Mouse (Mus musculus) MEL (cell line): ENCODE results near the gene Tead1. TPM values are rescaled to one million over a fixed set of nuclear protein-coding genes. Genes with fewer than 3 reads are reported as not detected.

ENCODE experiments used
- DNase-seq: peaks from one replicate; pipeline ENCODE4 v3.0.0; 2011; ENCODE audit warnings: low read depth, low spot score
- H3K27ac ChIP-seq: 2 replicates; pipeline ENCODE4 v1.5.1; 2012; ENCODE audit warnings: low read depth, mild to moderate bottlenecking, control low read depth, low read length, moderate library complexity; ENCODE audit not compliant: control insufficient read depth
- H3K27me3 ChIP-seq, 2 experiments: fragments of 150-350 bp in 1 of 2; sonication (generic) in 1 of 2; 2 replicates each; pipeline ENCODE4 v1.6.1; 2012; ENCODE audit warnings: low read length in 2 of 2, mild to moderate bottlenecking in 2 of 2, improper control_type of control experiment in 1 of 2, moderate library complexity in 1 of 2; ENCODE audit not compliant: insufficient read depth in 2 of 2, control insufficient read depth in 1 of 2
- H3K36me3 ChIP-seq, 2 experiments: 2 replicates each; pipeline ENCODE4 v1.6.1; 2012 to 2014; ENCODE audit warnings: low read length in 2 of 2, improper control_type of control experiment in 1 of 2, inconsistent platforms in 1 of 2, mild to moderate bottlenecking in 1 of 2; ENCODE audit not compliant: insufficient read depth in 2 of 2, control insufficient read depth in 1 of 2
- H3K4me1 ChIP-seq, 2 experiments: fragments of 150-350 bp in 1 of 2; sonication (generic) in 1 of 2; 2 replicates each; pipeline ENCODE4 v1.6.1; 2012; ENCODE audit warnings: low read length in 2 of 2, improper control_type of control experiment in 1 of 2, mild to moderate bottlenecking in 1 of 2; ENCODE audit not compliant: insufficient read depth in 2 of 2, control insufficient read depth in 1 of 2
- H3K4me3 ChIP-seq, 2 experiments: fragments of 150-350 bp in 1 of 2; sonication (generic) in 1 of 2; 2 replicates each; pipeline ENCODE4 v1.5.1; 2012; ENCODE audit warnings: low read depth in 2 of 2, low read length in 2 of 2, mild to moderate bottlenecking in 2 of 2, moderate library complexity in 2 of 2, control low read depth in 1 of 2, improper control_type of control experiment in 1 of 2; ENCODE audit not compliant: control insufficient read depth in 1 of 2, insufficient read depth in 1 of 2
- H3K79me2 ChIP-seq: 2 replicates; pipeline ENCODE4 v1.6.1; 2012; ENCODE audit warnings: mild to moderate bottlenecking, low read length, moderate library complexity; ENCODE audit not compliant: control insufficient read depth, poor library complexity, insufficient read depth
- H3K9ac ChIP-seq: 2 replicates; pipeline ENCODE4 v1.6.1; 2012; ENCODE audit warnings: low read depth, mild to moderate bottlenecking, control low read depth, low read length, moderate library complexity; ENCODE audit not compliant: control insufficient read depth, poor library complexity, severe bottlenecking
- H3K9me3 ChIP-seq: fragments of 150-350 bp; sonication (generic); replicated peaks from 2 replicates; pipeline ENCODE4 v1.6.1; 2012; ENCODE audit warnings: mild to moderate bottlenecking, low read length, improper control_type of control experiment, moderate library complexity; ENCODE audit not compliant: insufficient read depth
- CHD1 ChIP-seq: IDR thresholded peaks from 2 replicates; pipeline ENCODE4 v1.6.1; 2012; ENCODE audit warnings: low read depth, mild to moderate bottlenecking, inconsistent platforms, low read length, improper control_type of control experiment
- CHD2 ChIP-seq: IDR thresholded peaks from 2 replicates; pipeline ENCODE4 v1.6.1; 2011; ENCODE audit warnings: low read length, improper control_type of control experiment
- E2F4 ChIP-seq: IDR thresholded peaks from 2 replicates; pipeline ENCODE4 v1.6.1; 2011; ENCODE audit warnings: low read depth, low read length, improper control_type of control experiment, borderline replicate concordance
- ELF1 ChIP-seq: IDR thresholded peaks from 2 replicates; pipeline ENCODE4 v1.6.1; 2014; ENCODE audit warnings: low read depth, mild to moderate bottlenecking, inconsistent platforms, low read length, improper control_type of control experiment, moderate library complexity
- ETS1 ChIP-seq: IDR thresholded peaks from 2 replicates; pipeline ENCODE4 v1.6.1; 2012; ENCODE audit warnings: low read depth, mild to moderate bottlenecking, inconsistent platforms, low read length, improper control_type of control experiment, moderate library complexity
- GATA1 ChIP-seq: IDR thresholded peaks from 2 replicates; pipeline ENCODE4 v1.6.1; 2011; ENCODE audit warnings: low read depth, low read length, improper control_type of control experiment
- HCFC1 ChIP-seq: IDR thresholded peaks from 2 replicates; pipeline ENCODE4 v1.6.1; 2012; ENCODE audit warnings: low read depth, mild to moderate bottlenecking, inconsistent platforms, low read length, improper control_type of control experiment, moderate library complexity
- KAT2A ChIP-seq: conservative IDR thresholded peaks from 2 replicates; pipeline ENCODE4 v1.6.1; 2012; ENCODE audit warnings: low read depth, low read length, improper control_type of control experiment, inconsistent platforms
- MAFK ChIP-seq: IDR thresholded peaks from 2 replicates; pipeline ENCODE4 v1.6.1; 2011; ENCODE audit warnings: low read depth, mild to moderate bottlenecking, low read length, improper control_type of control experiment, borderline replicate concordance
- MAZ ChIP-seq: IDR thresholded peaks from 2 replicates; pipeline ENCODE4 v1.6.1; 2012; ENCODE audit warnings: low read depth, mild to moderate bottlenecking, inconsistent platforms, low read length, improper control_type of control experiment
- MEF2A ChIP-seq: IDR thresholded peaks from 2 replicates; pipeline ENCODE4 v1.6.1; 2014; ENCODE audit warnings: low read depth, mild to moderate bottlenecking, inconsistent platforms, low read length, improper control_type of control experiment; ENCODE audit not compliant: poor library complexity, insufficient replicate concordance, severe bottlenecking; ENCODE audit errors: extremely low read depth
- MYC ChIP-seq: IDR thresholded peaks from 2 replicates; pipeline ENCODE4 v1.6.1; 2011; ENCODE audit warnings: low read depth, mild to moderate bottlenecking, low read length, improper control_type of control experiment, moderate library complexity
- NRF1 ChIP-seq: IDR thresholded peaks from 2 replicates; pipeline ENCODE4 v1.6.1; 2014; ENCODE audit warnings: low read depth, mild to moderate bottlenecking, inconsistent platforms, low read length, improper control_type of control experiment, moderate library complexity; ENCODE audit not compliant: poor library complexity, insufficient read depth, severe bottlenecking
- POLR2A ChIP-seq, 2 experiments: IDR thresholded peaks; 2 replicates each; pipeline ENCODE4 v1.6.1; 2011 to 2012; ENCODE audit warnings: low read length in 2 of 2, mild to moderate bottlenecking in 2 of 2, control low read depth in 1 of 2, improper control_type of control experiment in 1 of 2, low read depth in 1 of 2, moderate library complexity in 1 of 2; ENCODE audit not compliant: control insufficient read depth in 1 of 2, insufficient read depth in 1 of 2, poor library complexity in 1 of 2
- RCOR1 ChIP-seq: IDR thresholded peaks from 2 replicates; pipeline ENCODE4 v1.6.1; 2012; ENCODE audit warnings: low read depth, mild to moderate bottlenecking, inconsistent platforms, low read length, improper control_type of control experiment
- SIN3A ChIP-seq: IDR thresholded peaks from 2 replicates; pipeline ENCODE4 v1.6.1; 2012; ENCODE audit warnings: low read length, improper control_type of control experiment, inconsistent platforms
- SMC3 ChIP-seq: IDR thresholded peaks from 2 replicates; pipeline ENCODE4 v1.6.1; 2011; ENCODE audit warnings: low read depth, low read length, improper control_type of control experiment
- TBP ChIP-seq: IDR thresholded peaks from 2 replicates; pipeline ENCODE4 v1.8.0; 2011; ENCODE audit warnings: low read depth, low read length, improper control_type of control experiment
- UBTF ChIP-seq: IDR thresholded peaks from 2 replicates; pipeline ENCODE4 v1.6.1; 2012; ENCODE audit warnings: low read depth, mild to moderate bottlenecking, inconsistent platforms, low read length, improper control_type of control experiment, moderate library complexity, borderline replicate concordance; ENCODE audit not compliant: insufficient read depth
- USF1 ChIP-seq: IDR thresholded peaks from 2 replicates; pipeline ENCODE4 v1.6.1; 2014; ENCODE audit warnings: low read depth, mild to moderate bottlenecking, inconsistent platforms, low read length, improper control_type of control experiment, moderate library complexity
- polyA plus RNA-seq, 2 experiments: library from polyadenylated mRNA; stranded (reverse) in 1 of 2; unstranded in 1 of 2; fragments of >175 nt in 1 of 2; fragments of >200 nt in 1 of 2; gene quantifications; 2 replicates each; pipeline versions ENCODE4 v1.2.1 to v1.2.4; 2012; ENCODE audit warnings: low replicate concordance in 2 of 2, low read depth in 1 of 2; ENCODE audit not compliant: insufficient read length in 2 of 2, insufficient read depth in 1 of 2, missing spikeins in 1 of 2
- total RNA-seq: library from RNA; depleted of rRNA; stranded (reverse); fragments of 300-350 nt; gene quantifications from 2 replicates; pipeline ENCODE4 v1.2.3, GENCODE M21; 2012

Gene Tead1
- total and polyA plus RNA-seq, 3 experiments = not detected

DNA sequence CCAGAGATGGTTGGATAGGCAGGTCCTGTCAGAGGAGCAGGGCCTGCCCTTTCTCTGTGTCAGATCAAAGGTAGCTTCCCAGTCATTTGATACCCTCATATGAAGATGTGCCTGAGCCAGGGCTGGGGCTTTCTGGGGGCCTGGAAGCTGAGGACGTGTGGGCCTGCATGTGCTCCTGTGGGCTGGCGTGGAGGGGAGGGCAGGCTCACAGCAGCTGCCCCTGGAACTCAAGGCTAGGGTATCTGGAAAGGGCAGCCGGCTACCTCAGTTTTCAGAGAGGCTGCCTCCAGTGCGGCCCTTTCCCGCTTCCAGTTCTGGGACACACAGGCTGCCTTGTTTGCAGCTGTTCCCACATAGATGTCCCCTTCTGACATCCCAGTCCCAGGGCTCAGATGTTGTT lies 96.7 kb downstream of the Tead1 start:
- H3K4me1 ChIP-seq = no peaks in the 10 kb centered on the region
- H3K9ac ChIP-seq = no peak overlapping the region
- no peak overlapping the region for H3K4me3 ChIP-seq
- H3K79me2 ChIP-seq = no peaks in the 10 kb centered on the region
- H3K27ac ChIP-seq = no peak overlapping the region
- TF ChIP-seq GATA1 = no peak
- TF ChIP-seq ELF1 = no peak
- no peak for TF ChIP-seq POLR2A (IDR thresholded peaks at IDR 0.05; ENCODE audit: control insufficient read depth in 1 of 2, insufficient read depth in 1 of 2, low read depth in 1 of 2, low read length in 2 of 2, poor library complexity in 1 of 2)
- no peak for TF ChIP-seq MEF2A
- TF ChIP-seq NRF1 = no peak
- TF ChIP-seq MAFK = no peak
- TF ChIP-seq USF1 = no peak
- TF ChIP-seq SIN3A = no peak
- TF ChIP-seq TBP = no peak
- TF ChIP-seq HCFC1 = no peak
- no peak for TF ChIP-seq E2F4
- no peak for TF ChIP-seq ETS1
- no peak for TF ChIP-seq KAT2A
- TF ChIP-seq RCOR1 = no peak
- TF ChIP-seq CHD2 = no peak
- TF ChIP-seq, all 39 proteins: peak for 0
- Histone ChIP-seq H3K9me3 (no peaks in the 10 kb centered on the region), H3K36me3 (no peaks in the 10 kb centered on the region), H3K27me3 (no peaks in the 10 kb centered on the region)
- no peak for DNase-seq

DNA sequence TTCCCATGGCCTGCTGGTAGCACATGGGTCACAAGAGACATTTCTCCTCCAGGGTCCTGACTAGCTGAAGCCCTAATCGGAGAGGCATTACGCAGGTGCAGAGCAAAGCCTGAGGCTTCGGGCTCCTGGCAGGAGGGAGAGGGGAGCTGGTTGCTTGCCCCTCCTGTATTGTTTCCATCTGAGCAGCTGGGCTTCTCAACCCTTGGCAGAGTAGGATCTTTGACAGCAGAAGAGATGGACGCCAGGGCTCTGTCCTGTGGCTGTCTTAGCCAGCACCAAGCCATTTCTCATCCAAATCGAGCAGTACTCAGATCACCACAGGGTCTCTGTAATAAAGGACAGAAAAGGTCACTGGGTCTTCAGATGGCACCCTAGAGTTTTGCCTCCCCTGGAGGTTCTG lies 97.6 kb downstream of the Tead1 start:
- TF ChIP-seq MYC (no peak), GATA1 (no peak), E2F4 (no peak), CHD1 (no peak), UBTF (no peak), SMC3 (no peak), POLR2A (IDR thresholded peaks at IDR 0.05; ENCODE audit: control insufficient read depth in 1 of 2, insufficient read depth in 1 of 2, low read depth in 1 of 2, low read length in 2 of 2, poor library complexity in 1 of 2) (no peak), NRF1 (no peak), MEF2A (no peak), MAZ (no peak)
- TF ChIP-seq, all 39 proteins: peak for 0
- Histone ChIP-seq H3K9me3 (no peaks in the 10 kb centered on the region), H3K27me3 (no peaks in the 10 kb centered on the region), H3K9ac (no peak overlapping the region), H3K36me3 (no peaks in the 10 kb centered on the region), H3K4me3 (no peak overlapping the region), H3K27ac (no peak overlapping the region), H3K79me2 (no peaks in the 10 kb centered on the region), H3K4me1 (no peaks in the 10 kb centered on the region)
- DNase-seq = no peak
